Mouse (Mus musculus): ENCODE measurements around the gene Pknox2.

Pknox2 gene

GRCm38 (mm10) chr9:37140464-37141181 is 6.6 kb downstream of the Pknox2 start:
- no peak for DNase-seq (ENCODE audit: low spot score in 2 of 2)

- DNase-seq (ENCODE audit: low spot score in 2 of 2): no peak
These were observed 7.7 kb downstream of the Pknox2 start for GRCm38 (mm10) chr9:37139514-37139913.

- DNase-seq (ENCODE audit: low spot score in 2 of 2): no peak
These were observed 8.3 kb downstream of the Pknox2 start for GRCm38 (mm10) chr9:37138883-37139282.

GRCm38 (mm10) chr9:37136340-37136739 is 10.9 kb downstream of the Pknox2 start:
- no peak for DNase-seq (ENCODE audit: low spot score in 2 of 2)

GRCm38 (mm10) chr9:37133495-37133894 is 13.7 kb downstream of the Pknox2 start:
- no peak for DNase-seq (ENCODE audit: low spot score in 2 of 2)

- DNase-seq (ENCODE audit: low spot score in 2 of 2): no peak
These were observed 18.2 kb downstream of the Pknox2 start for GRCm38 (mm10) chr9:37129046-37129445.

GRCm38 (mm10) chr9:37126197-37126596 is 21.0 kb downstream of the Pknox2 start:
- DNase-seq (ENCODE audit: low spot score in 2 of 2): no peak

GRCm38 (mm10) chr9:37124696-37125480 is 22.3 kb downstream of the Pknox2 start:
- DNase-seq (ENCODE audit: low spot score in 2 of 2): no peak

GRCm38 (mm10) chr9:37123384-37123783 is 23.8 kb downstream of the Pknox2 start:
- no peak for DNase-seq (ENCODE audit: low spot score in 2 of 2)

GRCm38 (mm10) chr9:37122971-37123370 is 24.2 kb downstream of the Pknox2 start:
- no peak for DNase-seq (ENCODE audit: low spot score in 2 of 2)

- DNase-seq (ENCODE audit: low spot score in 2 of 2): no peak
These were observed 24.8 kb downstream of the Pknox2 start for GRCm38 (mm10) chr9:37122381-37122780.

GRCm38 (mm10) chr9:37121761-37122331 is 25.4 kb downstream of the Pknox2 start:
- DNase-seq (ENCODE audit: low spot score in 2 of 2): no peak

- DNase-seq (ENCODE audit: low spot score in 2 of 2): no peak
These were observed 26.4 kb downstream of the Pknox2 start for GRCm38 (mm10) chr9:37120801-37121200.

- DNase-seq (ENCODE audit: low spot score in 2 of 2): no peak
These were observed 29.7 kb downstream of the Pknox2 start for GRCm38 (mm10) chr9:37117529-37117928.

- DNase-seq (ENCODE audit: low spot score in 2 of 2): no peak
These were observed 30.4 kb downstream of the Pknox2 start for GRCm38 (mm10) chr9:37116632-37117413.

GRCm38 (mm10) chr9:37115820-37116219 is 31.4 kb downstream of the Pknox2 start:
- DNase-seq (ENCODE audit: low spot score in 2 of 2): no peak

GRCm38 (mm10) chr9:37114286-37115267 is 32.6 kb downstream of the Pknox2 start:
- DNase-seq (ENCODE audit: low spot score in 2 of 2): no peak

- DNase-seq (ENCODE audit: low spot score in 2 of 2): no peak
These were observed 39.7 kb downstream of the Pknox2 start for GRCm38 (mm10) chr9:37107546-37107945.

- no peak for DNase-seq (ENCODE audit: low spot score in 2 of 2)
These were observed 40.4 kb downstream of the Pknox2 start for GRCm38 (mm10) chr9:37106808-37107207.

- no peak for DNase-seq (ENCODE audit: low spot score in 2 of 2)
These were observed 43.0 kb downstream of the Pknox2 start for GRCm38 (mm10) chr9:37104249-37104648.

- no peak for DNase-seq (ENCODE audit: low spot score in 2 of 2)
These were observed 43.4 kb downstream of the Pknox2 start for GRCm38 (mm10) chr9:37103778-37104177.
